Mouse (Mus musculus): ENCODE measurements at regions not wholly inside any gene's neighbourhood (a gene's known extent, or its start where the extent isn't known, plus 50 kb on each side); places are given as distances from the start of the nearest gene placed in this dataset.

DNA sequence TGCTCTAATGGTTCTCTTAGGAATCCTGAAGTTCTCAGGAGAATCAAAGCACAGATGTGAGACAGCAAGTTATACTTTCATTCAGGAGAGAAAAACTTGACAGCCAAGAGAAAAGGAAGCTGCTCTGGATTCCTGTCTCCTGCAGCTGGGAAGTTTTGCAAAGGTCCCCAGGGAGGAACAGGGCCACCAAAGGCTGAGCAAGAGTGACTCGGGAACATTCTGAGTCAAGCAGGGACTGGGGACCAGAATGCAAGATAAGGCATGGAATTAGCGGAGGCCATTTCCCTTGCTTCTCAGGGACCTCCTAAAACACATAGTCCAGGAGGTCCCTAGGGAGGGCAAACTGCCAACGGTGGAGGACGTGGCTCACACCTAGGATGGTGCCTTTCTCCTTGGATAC, 127.1 kb upstream of the Sesn3 start:
- intact Hi-C loops (cut with DNase I), result no loop called here
- no peak for DNase-seq (ENCODE audit: low spot score in 2 of 2)

DNA sequence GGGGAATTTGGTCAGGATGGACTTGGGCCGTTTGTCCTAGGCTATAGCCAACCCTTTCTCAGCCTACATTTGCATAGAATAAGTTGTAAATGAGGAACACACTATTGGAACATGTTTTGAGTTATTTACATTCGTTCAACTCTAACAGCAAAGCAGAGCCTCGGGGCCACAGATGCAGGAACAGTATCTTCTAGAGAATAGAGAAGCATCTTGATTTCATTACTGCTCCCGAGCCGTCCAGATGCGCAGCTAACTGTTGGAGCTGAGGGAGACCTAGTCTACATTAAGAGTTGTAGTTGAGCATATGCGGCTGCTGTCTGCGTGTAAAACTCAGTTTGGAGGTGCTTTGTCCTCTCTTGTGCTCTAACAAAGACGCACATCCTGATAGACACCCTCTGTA, 124.6 kb upstream of the Sesn3 start:
- intact Hi-C loops (cut with DNase I), result no loop called here

DNA sequence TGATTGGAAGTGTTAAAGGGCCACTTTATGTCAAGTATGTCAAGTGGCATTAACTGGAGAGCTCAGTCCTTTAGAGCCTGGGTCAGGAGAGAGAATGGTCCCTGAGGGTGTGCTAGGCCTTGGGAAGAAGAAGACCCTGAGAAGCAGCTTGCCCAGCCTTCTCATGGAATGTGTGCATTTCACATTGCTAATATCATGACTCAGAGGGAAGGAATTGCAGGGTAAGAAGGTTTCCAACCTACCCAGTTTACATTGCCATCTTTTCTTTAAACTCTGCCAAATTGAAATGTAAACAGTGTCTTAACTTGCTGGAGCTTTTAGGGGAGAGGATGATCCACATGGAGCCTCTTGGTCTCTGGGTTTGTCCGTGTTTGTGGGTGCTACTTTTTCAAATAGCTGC, 117.9 kb upstream of the Sesn3 start:
- DNase-seq (ENCODE audit: low spot score in 2 of 2), result no peak
- intact Hi-C loops (cut with DNase I), result no loop called here

More for the DNA sequence above, 124.6 kb upstream of the Sesn3 start:
- no peak for DNase-seq (ENCODE audit: low spot score in 2 of 2)

DNA sequence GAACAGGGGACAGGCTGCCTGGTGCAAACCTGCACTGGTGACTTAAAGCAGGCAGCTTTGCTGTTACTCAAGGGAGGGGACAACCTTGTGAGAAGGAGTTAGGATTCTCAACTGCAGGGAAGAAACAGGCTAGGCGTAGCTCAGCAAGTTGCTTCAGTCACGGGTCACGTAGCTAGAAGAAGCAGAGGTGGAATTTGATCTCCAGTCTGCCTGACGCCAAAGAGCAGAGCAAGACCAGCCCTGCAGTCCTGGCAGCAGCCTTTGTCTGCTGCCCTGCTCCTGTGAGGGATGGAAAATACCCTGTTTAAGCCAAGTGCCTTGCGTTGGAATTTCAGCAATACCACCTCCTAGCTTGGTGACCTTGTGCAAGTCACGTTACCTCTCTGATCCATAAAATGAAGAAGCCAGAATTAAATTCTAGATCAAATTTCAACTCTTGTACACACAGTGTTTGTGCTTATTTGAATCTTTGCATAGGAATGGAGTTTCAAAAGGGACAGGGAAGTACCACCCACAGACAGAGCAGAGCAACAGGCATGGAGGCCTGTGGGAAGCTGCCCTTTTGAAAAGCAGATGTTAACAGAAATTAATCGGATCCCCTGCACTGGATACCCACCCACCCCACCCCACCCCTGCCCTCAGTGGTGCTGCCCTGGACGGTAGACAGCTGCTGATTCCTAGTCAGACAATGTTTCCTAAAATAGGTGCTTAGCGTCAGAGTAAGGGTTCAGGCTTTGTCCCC, 116.6 kb upstream of the Sesn3 start:
- no peak for DNase-seq (ENCODE audit: low spot score in 2 of 2)
- intact Hi-C loops (cut with DNase I), result no loop called here

DNA sequence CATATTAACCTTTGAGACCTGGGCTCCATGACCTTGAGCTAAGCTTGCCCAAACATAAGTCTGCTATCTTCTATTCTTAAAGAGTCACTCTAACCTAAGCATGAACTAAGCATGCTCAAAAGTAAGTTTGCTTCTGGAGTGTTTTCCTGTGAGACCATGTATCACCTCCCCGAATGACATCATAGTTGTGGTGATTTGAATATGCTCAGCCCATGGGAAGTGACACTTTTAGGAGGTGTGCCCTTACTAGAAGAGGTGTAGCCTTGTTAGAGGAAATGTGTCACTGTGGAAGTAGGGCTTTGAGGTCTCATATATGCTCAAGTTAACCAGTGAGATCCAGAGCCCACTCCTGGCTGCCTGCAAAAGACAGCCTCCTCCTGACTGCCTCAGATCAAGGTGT, 114.7 kb upstream of the Sesn3 start:
- intact Hi-C loops (cut with DNase I), result no loop called here
- no peak for DNase-seq (ENCODE audit: low spot score in 2 of 2)

GRCm38 (mm10) chr9:14171589-14172240, 103.2 kb upstream of the Sesn3 start:
- no peak for DNase-seq (ENCODE audit: low spot score in 2 of 2)
- intact Hi-C loops (cut with DNase I), result loop anchor here (10.0 kb wide), 1 partner anchor 103 kb away; the partner anchor contains the start of gene Sesn3

DNA sequence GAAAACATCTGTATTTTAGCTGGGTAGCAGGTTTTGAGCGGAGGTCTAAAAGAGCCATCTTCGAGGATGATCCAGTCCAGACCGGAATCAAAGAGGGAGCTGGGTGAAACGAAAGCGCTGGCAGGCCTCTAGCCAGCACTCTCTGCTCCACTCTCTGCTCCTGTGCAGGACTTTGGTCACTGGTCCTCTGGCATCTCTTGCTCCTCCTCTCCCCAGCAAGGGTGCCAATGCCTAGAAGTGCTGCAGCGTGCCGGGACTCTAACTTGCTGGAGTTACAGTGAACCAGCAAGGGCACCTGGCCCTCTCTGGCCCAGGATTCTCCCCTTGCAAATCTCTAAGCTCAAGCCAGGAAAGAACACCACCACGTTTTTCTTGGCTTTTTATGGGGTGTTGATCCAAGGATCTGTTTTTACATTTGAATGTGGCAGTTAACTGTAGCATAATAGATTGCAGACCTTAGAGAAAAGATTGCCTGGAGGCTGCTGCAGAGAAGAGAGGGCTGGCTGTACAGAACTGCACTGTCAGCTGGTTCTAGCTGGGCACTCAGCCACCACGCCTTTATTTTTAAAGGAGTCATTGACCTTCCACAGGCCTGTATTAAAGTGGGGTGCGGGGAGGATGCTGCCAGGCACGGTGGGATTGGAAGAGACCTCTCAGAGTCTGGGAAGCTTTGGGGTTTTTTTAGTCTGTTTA, 101.1 kb upstream of the Sesn3 start:
- intact Hi-C loops (cut with DNase I), result loop anchor here (10.0 kb wide), 1 partner anchor 101 kb away; the partner anchor contains the start of gene Sesn3
- peak; percentile 17 to 41 for DNase-seq (ENCODE audit: low spot score in 2 of 2)

- DNase-seq (ENCODE audit: low spot score in 2 of 2), result no peak
- intact Hi-C loops (cut with DNase I), result loop anchor here (10.0 kb wide), 1 partner anchor 100 kb away; the partner anchor contains the start of gene Sesn3
These were observed 100.4 kb upstream of the Sesn3 start for GRCm38 (mm10) chr9:14174324-14175040.

- peak; percentile 33 for DNase-seq (ENCODE audit: low spot score in 2 of 2)
- intact Hi-C loops (cut with DNase I), result loop anchor here (10.0 kb wide), 1 partner anchor 100 kb away; the partner anchor contains the start of gene Sesn3
These were observed 99.6 kb upstream of the Sesn3 start for GRCm38 (mm10) chr9:14175041-14175881.

GRCm38 (mm10) chr9:14179777-14180176, 95.1 kb upstream of the Sesn3 start:
- intact Hi-C loops (cut with DNase I), result loop anchor here (10.0 kb wide), 1 partner anchor 95 kb away; the partner anchor contains the start of gene Sesn3
- no peak for DNase-seq (ENCODE audit: low spot score in 2 of 2)

DNA sequence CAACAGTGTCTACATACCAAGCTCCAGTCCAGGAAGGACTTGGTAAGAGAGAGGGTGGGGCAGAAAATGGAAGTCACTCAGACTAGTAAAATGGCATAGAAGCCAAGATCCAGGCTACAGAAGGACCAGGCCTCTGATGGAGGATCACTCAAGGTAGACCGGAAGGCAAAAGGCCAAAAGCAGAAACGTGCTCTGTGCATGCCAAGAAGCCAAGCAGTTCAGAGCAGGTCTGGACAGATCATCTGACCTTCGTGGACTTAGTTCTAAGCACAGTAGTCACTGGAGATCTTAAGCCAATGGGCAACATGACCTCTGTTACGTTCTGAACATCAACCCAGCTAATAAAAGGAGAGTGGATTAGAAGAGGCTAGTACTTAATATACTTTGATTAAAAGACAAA, 90.6 kb upstream of the Sesn3 start:
- no peak for DNase-seq (ENCODE audit: low spot score in 2 of 2)
- intact Hi-C loops (cut with DNase I), result no loop called here

- intact Hi-C loops (cut with DNase I), result no loop called here
These were observed 89.2 kb upstream of the Sesn3 start for GRCm38 (mm10) chr9:14185681-14186080.

GRCm38 (mm10) chr9:14187753-14188152, 87.1 kb upstream of the Sesn3 start:
- intact Hi-C loops (cut with DNase I), result no loop called here
- DNase-seq (ENCODE audit: low spot score in 2 of 2), result no peak

More at GRCm38 (mm10) chr9:14185681-14186080, 89.2 kb upstream of the Sesn3 start:
- no peak for DNase-seq (ENCODE audit: low spot score in 2 of 2)

GRCm38 (mm10) chr9:14188504-14188903, 86.4 kb upstream of the Sesn3 start:
- intact Hi-C loops (cut with DNase I), result no loop called here
- no peak for DNase-seq (ENCODE audit: low spot score in 2 of 2)

- no peak for DNase-seq (ENCODE audit: low spot score in 2 of 2)
- intact Hi-C loops (cut with DNase I), result no loop called here
These were observed 84.2 kb upstream of the Sesn3 start for GRCm38 (mm10) chr9:14190660-14191059.

GRCm38 (mm10) chr9:14194748-14195147, 80.1 kb upstream of the Sesn3 start:
- intact Hi-C loops (cut with DNase I), result no loop called here
- peak in 1 of 2 experiments; percentile 25 for DNase-seq (ENCODE audit: low spot score in 2 of 2)

GRCm38 (mm10) chr9:14199116-14199515, 75.8 kb upstream of the Sesn3 start:
- intact Hi-C loops (cut with DNase I), result no loop called here

DNA sequence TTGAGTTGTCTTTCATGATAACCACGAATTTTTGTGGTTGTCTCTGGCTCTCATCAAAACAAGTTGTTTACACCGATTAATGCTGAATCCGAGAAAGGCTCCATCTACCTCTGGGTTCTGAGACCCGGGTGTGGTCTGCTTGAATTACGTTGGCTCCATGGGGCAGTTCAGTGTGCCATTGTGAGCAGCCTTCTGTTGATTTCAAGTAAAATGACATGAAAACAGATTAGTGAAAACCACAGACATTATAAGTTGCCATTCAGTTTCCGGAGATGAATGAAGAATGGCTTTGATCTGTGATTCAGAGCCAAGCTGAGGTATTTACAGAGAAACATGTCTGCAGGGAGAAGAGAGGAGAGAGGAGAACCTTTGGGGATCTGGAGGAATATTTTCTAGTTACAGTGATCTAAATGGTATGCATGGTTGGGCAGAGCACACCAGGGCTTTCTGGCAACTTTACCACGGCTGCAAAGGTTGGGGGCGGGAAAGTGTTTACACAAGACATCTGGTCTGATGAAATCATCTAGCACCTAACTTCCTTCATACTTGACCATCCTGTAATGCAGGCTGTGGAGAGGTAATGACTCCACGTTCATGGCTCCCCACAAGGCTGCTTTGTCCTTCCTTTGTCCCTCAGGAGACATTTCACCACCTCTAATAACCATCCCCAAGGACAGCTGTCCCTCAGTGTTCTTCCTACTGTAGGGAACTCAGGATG, 74.7 kb upstream of the Sesn3 start:
- intact Hi-C loops (cut with DNase I), result no loop called here
- DNase-seq (ENCODE audit: low spot score in 2 of 2), result no peak

More at GRCm38 (mm10) chr9:14199116-14199515, 75.8 kb upstream of the Sesn3 start:
- no peak for DNase-seq (ENCODE audit: low spot score in 2 of 2)
